Mouse (Mus musculus): ENCODE results near the gene Pde4d.

Pde4d gene

DNA sequence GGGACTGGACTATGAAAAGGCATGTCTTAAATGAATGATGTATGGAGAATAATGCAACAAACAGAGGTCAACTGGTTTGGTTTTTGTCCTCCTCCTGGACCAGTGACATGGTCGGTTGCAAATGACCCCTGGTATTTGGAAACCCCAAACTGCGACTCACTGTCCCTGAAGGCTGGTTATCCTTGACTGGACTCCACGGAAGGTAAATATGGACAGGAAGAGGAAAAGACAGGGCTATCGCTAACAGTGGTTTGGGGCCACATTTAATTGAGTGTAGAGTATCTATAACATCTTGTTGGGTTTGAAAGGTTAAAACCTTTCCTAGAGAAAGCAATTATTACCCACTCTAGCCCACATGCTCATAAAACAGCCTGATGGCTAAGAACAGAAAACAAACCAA is 1364.2 kb downstream of the Pde4d start:
- no peak for DNase-seq (ENCODE audit: low read depth, low spot score)

DNA sequence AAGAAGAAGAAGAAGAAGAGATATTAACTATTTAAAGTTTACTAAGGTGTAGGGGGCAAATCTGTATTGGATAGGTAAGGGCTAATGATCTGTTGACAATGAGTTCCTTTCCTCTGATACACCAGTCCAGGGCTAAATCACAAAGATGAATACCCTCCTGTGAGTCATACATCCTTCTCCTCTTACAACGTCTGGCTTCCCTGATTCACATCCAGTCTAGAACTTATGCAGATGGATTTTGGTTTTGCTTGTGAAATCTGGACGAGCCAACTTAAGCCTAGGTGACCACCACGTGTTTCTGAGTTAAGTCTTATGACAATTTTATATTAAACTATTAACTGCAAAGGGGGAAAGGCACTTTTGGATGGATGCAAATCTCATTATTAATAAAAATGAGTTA is 1369.3 kb downstream of the Pde4d start:
- no peak for DNase-seq (ENCODE audit: low read depth, low spot score)

DNA sequence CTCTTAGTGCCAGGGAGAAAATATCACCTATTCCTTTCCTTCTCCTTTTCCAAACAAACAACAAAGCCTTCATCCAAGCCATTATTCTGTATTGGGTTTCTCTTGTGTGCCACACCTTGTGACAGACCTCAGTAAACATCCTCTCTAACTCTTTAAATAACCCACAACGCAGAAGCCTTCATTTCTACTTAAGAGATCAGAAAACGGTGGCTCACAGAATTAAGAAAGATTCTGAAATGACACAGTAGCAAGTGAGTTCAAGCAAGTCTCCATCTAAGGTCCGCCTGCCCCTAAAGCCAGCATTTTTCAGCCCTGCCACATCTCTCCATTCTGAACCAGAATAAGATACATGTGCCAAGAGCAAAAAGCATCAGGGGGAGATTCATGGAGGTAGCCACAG is 1370.4 kb downstream of the Pde4d start:
- DNase-seq (ENCODE audit: low read depth, low spot score): peak; percentile 49

- peak; percentile 60 for DNase-seq (ENCODE audit: low read depth, low spot score)
Measured at GRCm38 (mm10) chr13:109820866-109821265, 1371.1 kb downstream of the Pde4d start.

DNA sequence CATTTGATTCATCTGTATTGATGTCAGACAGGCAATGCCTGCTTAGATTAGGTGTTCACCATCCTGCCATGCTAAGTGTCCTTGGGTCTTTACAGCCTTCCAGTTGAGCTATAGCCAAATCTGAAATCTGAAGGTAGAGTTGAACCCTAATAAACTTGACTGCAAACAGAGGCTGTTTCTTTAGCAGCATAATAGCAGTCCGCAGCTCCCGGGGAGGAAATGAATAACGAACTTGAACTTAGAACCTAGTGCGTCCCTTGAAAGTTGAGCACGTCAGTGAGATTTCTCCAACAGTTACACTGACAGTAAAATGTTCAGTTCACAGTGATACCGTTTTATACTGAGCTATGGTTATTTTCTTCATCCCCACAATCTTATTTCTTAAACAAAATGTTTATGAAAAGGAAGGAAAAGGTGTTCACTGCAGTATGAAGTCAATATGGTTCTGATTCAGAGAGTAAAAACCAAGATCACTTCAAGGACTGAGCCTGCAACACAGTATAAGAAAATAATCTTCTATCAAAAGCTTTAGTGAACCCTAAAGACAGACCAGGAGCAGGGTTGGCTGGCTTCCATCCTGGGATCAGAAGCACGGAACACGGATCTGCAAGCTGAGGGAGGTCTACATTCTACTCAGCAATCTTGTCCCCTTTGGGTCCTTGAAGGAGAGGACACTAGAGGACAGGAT is 1372.1 kb downstream of the Pde4d start:
- DNase-seq (ENCODE audit: low read depth, low spot score): no peak

- peak; percentile 99 for DNase-seq (ENCODE audit: low read depth, low spot score)
Measured at GRCm38 (mm10) chr13:109822413-109823298, 1372.9 kb downstream of the Pde4d start.

- peak; percentile 74 for DNase-seq (ENCODE audit: low read depth, low spot score)
Measured at GRCm38 (mm10) chr13:109823307-109824031, 1373.7 kb downstream of the Pde4d start.

GRCm38 (mm10) chr13:109825891-109826290 is 1376.1 kb downstream of the Pde4d start:
- DNase-seq (ENCODE audit: low read depth, low spot score): no peak

- DNase-seq (ENCODE audit: low read depth, low spot score): no peak
Measured at GRCm38 (mm10) chr13:109827341-109827740, 1377.6 kb downstream of the Pde4d start.

DNA sequence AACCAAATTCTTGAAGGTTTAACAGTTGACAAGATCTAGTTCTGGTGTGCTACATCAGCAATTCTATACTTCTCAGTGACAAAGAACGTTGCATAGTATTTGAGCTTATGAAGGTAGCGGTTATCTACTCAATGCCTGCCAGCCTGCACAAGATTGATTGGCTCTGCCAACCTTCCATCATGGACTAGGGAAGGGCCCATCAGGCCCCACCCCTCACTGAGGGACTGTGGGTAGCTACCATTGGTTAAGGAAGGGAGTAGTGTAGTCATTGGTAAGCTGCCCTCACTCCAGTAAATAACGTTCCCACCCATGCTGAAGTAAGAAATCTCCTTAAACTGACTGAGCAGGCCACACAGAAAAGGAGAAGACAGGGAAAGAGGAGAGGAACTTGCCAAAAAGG is 1378.2 kb downstream of the Pde4d start:
- DNase-seq (ENCODE audit: low read depth, low spot score): no peak

DNA sequence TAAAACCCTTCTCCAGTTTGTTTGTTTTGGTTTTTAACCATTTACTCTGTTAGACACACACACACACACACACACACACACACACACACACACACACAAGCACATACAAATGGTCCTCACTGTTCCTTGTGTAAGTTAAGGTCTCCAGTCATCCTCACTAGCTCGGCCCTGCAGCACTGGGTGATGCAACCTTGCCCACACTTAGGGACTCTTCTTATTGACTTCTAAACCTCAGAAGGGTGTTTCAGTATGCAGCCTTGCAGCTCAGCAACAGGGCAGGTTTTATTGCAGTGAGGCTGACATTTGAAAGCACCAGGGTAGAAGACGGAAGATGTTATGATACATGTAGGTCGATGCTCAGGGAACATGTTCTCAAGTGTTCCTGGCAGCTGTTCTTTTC is 1379.7 kb downstream of the Pde4d start:
- no peak for DNase-seq (ENCODE audit: low read depth, low spot score)

- DNase-seq (ENCODE audit: low read depth, low spot score): no peak
Measured at GRCm38 (mm10) chr13:109834935-109835334, 1385.2 kb downstream of the Pde4d start.

GRCm38 (mm10) chr13:109837453-109837852 is 1387.7 kb downstream of the Pde4d start:
- peak; percentile 84 for DNase-seq (ENCODE audit: low read depth, low spot score)

- DNase-seq (ENCODE audit: low read depth, low spot score): peak; percentile 88
Measured at GRCm38 (mm10) chr13:109837921-109838320, 1388.2 kb downstream of the Pde4d start.

DNA sequence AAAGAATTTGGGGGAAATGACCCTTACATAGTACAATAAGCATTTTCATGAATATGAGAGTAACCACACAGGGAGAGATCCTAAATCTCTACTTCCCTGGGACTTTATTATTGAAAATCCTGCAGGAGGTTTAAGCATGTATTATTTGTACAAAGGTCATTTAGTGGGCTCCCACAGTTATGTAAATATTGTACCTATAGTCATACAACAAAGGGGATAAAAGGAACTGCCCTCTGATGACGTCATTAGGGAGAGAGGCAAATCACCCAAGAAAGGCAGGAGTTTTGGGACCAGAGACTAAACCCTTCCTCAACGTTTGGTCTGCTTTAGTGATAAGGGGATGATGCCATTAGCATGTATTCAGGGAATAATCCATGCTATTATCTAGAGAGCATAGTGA is 1390.5 kb downstream of the Pde4d start:
- DNase-seq (ENCODE audit: low read depth, low spot score): no peak

DNA sequence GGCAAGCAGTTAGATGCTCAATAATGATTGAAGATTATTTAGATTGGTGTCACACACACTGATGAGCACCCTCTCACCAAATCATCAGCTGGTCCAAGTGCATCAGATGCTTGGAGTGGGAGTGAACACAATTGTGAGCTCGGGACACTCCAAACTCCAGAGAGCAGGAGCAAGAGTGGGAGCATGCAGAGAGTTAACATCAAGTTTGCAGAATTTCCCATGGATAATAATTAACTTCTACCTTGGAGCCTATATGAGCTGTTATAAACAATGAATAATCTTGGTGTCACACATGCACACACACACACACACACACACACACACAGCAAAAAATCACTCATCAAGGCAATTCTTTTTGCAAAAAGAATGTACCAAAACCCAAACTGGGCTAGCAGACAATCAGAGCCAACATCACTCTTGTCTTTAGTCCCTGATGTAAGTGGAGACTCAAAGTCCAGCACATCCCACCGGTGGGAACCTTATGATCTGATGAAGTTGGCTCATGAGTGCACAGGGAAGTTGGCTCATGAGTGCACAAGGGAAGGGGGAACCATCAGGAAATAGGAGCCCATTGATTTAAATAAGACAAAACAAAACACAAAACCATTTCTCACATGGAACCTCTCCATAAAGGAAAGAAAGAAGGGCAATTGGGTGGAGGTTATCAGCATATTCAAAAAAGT is 1391.5 kb downstream of the Pde4d start:
- no peak for DNase-seq (ENCODE audit: low read depth, low spot score)

DNA sequence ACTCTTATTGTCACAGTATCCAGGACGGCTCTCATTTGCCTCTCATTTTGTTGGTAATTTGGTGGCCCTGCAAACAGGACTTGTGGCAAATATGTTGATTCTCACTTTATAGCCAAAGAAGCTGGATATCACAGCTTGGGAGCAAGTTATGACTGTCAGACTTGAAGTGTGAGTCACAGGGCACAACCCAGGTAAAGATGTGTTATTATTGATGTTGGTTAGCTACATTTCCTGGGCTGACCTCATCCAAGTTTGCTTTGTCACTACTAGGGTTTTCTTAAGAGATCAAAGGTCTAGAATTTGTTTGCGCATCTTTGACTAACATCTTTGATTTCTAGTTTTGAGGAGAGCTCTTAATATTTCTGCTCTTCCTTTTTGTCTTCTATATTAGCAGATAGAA is 1393.2 kb downstream of the Pde4d start:
- peak; percentile 61 for DNase-seq (ENCODE audit: low read depth, low spot score)

DNA sequence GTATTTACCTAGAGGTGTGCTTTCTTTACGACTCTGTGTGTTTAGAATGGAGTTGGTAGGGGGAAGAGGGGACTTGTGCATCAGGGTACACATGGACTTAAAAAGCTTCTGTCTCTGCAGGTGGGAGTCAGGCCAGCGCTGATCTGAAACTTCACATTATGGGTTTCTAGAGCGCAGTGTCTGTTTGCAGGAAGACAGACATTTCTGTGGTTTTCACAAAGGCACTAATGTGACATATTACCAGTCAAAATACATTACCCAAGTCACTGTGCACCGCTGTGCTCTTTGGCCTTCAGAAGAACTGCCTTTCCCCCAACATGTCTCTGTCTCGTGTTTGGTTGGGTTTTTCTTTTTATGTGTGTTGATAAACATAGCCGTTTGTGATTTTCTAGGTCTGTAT is 1395.1 kb downstream of the Pde4d start:
- DNase-seq (ENCODE audit: low read depth, low spot score): peak; percentile 61

GRCm38 (mm10) chr13:109863826-109864225 is 1414.1 kb downstream of the Pde4d start:
- DNase-seq (ENCODE audit: low read depth, low spot score): no peak

- no peak for DNase-seq (ENCODE audit: low read depth, low spot score)
Measured at GRCm38 (mm10) chr13:109864311-109864710, 1414.6 kb downstream of the Pde4d start.

GRCm38 (mm10) chr13:109880392-109880791 is 1430.6 kb downstream of the Pde4d start:
- DNase-seq (ENCODE audit: low read depth, low spot score): no peak

Measured in CD4-positive helper T cell, adult 2 months (primary cell).